Mouse (Mus musculus) intestine, postnatal 0 days (tissue): Measurements from ENCODE around the gene Gabbr1. TPM values are rescaled to one million over a fixed set of nuclear protein-coding genes. Genes with fewer than 3 reads are reported as not detected.

Experiments
- ATAC-seq: fragments of 200-750 bp; cut with Nextera tagmentation; 2 replicates; pipeline ENCODE4 v1.8.0; 2017; ENCODE audit warnings: mild to moderate bottlenecking, moderate TSS enrichment, moderate library complexity
- H3K27ac ChIP-seq: fragments of 300-500 bp; sonication (generic); 2 replicates; pipeline ENCODE4 v1.5.1; 2014; ENCODE audit warnings: mild to moderate bottlenecking, low read depth, low read length, moderate library complexity
- H3K27me3 ChIP-seq: fragments of 300-500 bp; sonication (generic); replicated peaks from 2 replicates; pipeline ENCODE4 v1.6.1; 2014; ENCODE audit warnings: low read length, mixed read lengths; ENCODE audit not compliant: control insufficient read depth, insufficient read depth
- H3K36me3 ChIP-seq: fragments of 300-500 bp; sonication (generic); 2 replicates; pipeline ENCODE4 v1.6.1; 2014; ENCODE audit warnings: mild to moderate bottlenecking, moderate library complexity; ENCODE audit not compliant: control insufficient read depth, insufficient read depth
- H3K4me1 ChIP-seq: fragments of 300-500 bp; sonication (generic); replicated peaks from 2 replicates; pipeline ENCODE4 v1.6.1; 2014; ENCODE audit warnings: antibody characterized with exemption, low read length, mixed read lengths; ENCODE audit not compliant: control insufficient read depth, insufficient read depth
- H3K4me2 ChIP-seq: fragments of 300-500 bp; sonication (generic); replicated peaks from 2 replicates; pipeline ENCODE4 v1.6.1; 2014; ENCODE audit warnings: low read depth, mild to moderate bottlenecking, moderate library complexity
- H3K4me3 ChIP-seq: fragments of 300-500 bp; sonication (generic); 2 replicates; pipeline ENCODE4 v1.5.1; 2014; ENCODE audit warnings: low read depth, low read length
- H3K9ac ChIP-seq: fragments of 300-500 bp; sonication (generic); 2 replicates; pipeline ENCODE4 v1.6.1; 2014; ENCODE audit warnings: mild to moderate bottlenecking, low read depth, low read length
- H3K9me3 ChIP-seq: fragments of 300-500 bp; sonication (generic); 2 replicates; pipeline ENCODE4 v1.6.1; 2016; ENCODE audit warnings: mixed run types; ENCODE audit not compliant: control insufficient read depth
- CTCF ChIP-seq: sonication (generic); IDR thresholded peaks from 2 replicates; pipeline ENCODE4 v1.5.1; 2016; ENCODE audit warnings: low read depth, mild to moderate bottlenecking, control low read depth, antibody characterized with exemption, moderate library complexity
- WGBS: fragments of 180-500 bp; shearing (Covaris S2); extraction: QIAGEN DNeasy Blood & Tissue Kit; methylation state at CpG from one replicate; pipeline ENCODE4 v1.1.7; 2014; 5-methylcytosine and 5-hydroxymethylcytosine counted together
- polyA plus RNA-seq: library from polyadenylated mRNA; unstranded; fragments of >200 nt; fragmentation: Nextera tagmentation; extraction: Ambion mirVana; gene quantifications from 2 replicates; pipeline ENCODE4 v1.2.1, GENCODE M21; 2015

Gabbr1 gene
- polyA plus RNA-seq, 1 experiment from 2014 or later, result 4.1 TPM

DNA sequence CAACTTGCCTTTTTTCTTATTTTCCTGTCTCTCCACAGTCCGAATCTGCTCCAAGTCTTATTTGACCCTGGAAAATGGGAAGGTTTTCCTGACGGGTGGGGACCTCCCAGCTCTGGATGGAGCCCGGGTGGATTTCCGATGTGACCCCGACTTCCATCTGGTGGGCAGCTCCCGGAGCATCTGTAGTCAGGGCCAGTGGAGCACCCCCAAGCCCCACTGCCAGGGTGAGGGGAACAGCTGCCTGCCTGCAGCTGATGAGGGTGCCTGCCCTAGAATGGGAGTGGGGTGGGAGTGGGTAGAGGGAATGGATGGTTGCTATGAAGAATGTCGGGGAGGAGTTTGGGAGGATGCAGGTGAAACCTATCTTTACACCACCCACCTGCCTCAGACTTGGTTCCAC lies 2.6 kb downstream of the Gabbr1 start:
- Histone ChIP-seq H3K27ac (no peak overlapping the region), H3K9ac (no peak overlapping the region), H3K4me1 (peaks cover 7% of the 10 kb centered on the region; the same call in 1 of the 2 replicates), H3K4me2 (no peak overlapping the region), H3K4me3 (no peak overlapping the region), H3K36me3 (no peaks in the 10 kb centered on the region), H3K9me3 (no peaks in the 10 kb centered on the region), H3K27me3 (peaks cover 9% of the 10 kb centered on the region; the same call in 1 of the 2 replicates)
- ATAC-seq, result no peak
- no peak for TF ChIP-seq CTCF
- WGBS, result 73% methylated on average over 7 of the region's 7 CpGs

DNA sequence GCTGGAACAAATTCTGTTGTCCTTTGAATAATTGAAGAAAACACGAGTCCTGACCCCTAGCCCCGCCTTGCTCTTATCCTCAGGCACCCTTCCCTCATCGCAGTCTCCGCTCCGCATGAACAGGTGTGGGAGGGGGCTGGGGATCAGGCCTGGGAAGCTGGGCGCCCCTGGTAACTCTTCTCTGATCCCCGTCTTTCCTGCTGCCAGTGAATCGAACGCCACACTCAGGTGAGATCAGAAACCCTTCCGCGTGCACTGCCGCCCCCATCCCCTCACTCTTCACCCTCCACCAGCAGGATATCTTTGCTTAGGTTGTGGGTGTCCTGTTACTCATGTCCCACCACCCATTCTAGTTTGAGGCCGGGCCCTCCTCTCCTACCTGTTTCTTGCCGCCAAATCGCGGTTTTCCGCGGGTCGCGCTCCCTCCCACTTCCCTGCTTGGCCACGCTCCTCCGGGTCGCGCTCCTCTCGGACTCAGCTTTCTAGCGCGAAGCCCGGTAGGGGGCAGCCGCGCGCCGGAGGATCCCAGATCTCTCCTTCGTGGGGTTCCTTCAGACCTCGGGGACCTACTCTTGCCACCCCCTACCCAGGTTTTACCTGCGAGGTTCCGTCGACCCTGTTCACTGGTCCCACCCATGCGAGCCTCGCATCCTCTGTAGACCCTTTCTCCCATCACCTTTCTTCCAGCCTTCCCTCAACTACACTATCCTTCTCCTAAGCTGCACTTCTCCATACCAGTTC lies 4.0 kb downstream of the Gabbr1 start:
- ATAC-seq, result no peak; the same call in 1 of the 2 replicates

DNA sequence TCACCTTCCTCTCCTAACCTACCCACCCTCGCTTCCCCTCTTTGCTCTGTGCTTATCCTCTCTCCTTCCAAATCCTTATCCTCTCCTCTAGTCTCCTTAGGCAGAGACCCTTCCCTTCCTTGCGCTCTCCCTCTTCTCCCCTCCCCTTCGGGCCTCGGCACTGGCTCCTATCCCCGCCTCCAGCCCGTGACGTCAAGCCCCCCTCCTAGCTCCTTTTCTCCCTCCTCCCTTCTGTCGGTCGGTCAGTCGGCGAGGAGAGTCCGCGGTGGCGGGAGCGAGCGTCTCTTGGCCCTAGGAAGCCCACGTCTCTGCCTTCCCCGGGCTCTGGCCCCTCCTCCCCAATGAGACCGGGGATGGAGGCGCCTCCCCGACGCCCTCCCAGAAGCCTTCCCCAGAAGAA lies 4.6 kb downstream of the Gabbr1 start:
- Histone ChIP-seq H3K27ac (no peak overlapping the region), H3K36me3 (peaks cover under 1% of the 10 kb centered on the region; the same call in 1 of the 2 replicates), H3K27me3 (peaks cover 9% of the 10 kb centered on the region; the same call in 1 of the 2 replicates), H3K9me3 (no peaks in the 10 kb centered on the region), H3K4me2 (peak overlapping the region; percentile 89), H3K4me3 (peak overlapping the region; percentile 49), H3K4me1 (peaks cover 7% of the 10 kb centered on the region; the same call in 1 of the 2 replicates), H3K9ac (peak overlapping the region; percentile 45; the same call in 1 of the 2 replicates)
- peak; percentile 8; the same call in 1 of the 2 replicates for ATAC-seq
- TF ChIP-seq CTCF, result no peak
- 4% methylated on average over 22 of the region's 22 CpGs for WGBS

More for the DNA sequence above, 4.0 kb downstream of the Gabbr1 start:
- TF ChIP-seq CTCF, result peak; percentile 77
- 0 out of 2 replicates have a peak overlapping the region, but pooled peaks have one; percentile 37 for H3K9ac ChIP-seq
- peaks cover 7% of the 10 kb centered on the region; the same call in 1 of the 2 replicates for H3K4me1 ChIP-seq
- H3K27ac ChIP-seq, result no peak overlapping the region
- peak overlapping the region; percentile 49 for H3K4me3 ChIP-seq
- peaks cover 9% of the 10 kb centered on the region; the same call in 1 of the 2 replicates for H3K27me3 ChIP-seq
- no peaks in the 10 kb centered on the region; the same call in 1 of the 2 replicates for H3K36me3 ChIP-seq
- no peaks in the 10 kb centered on the region for H3K9me3 ChIP-seq
- WGBS, result 9% methylated on average over 39 of the region's 39 CpGs
- peak overlapping the region; percentile 89 for H3K4me2 ChIP-seq

DNA sequence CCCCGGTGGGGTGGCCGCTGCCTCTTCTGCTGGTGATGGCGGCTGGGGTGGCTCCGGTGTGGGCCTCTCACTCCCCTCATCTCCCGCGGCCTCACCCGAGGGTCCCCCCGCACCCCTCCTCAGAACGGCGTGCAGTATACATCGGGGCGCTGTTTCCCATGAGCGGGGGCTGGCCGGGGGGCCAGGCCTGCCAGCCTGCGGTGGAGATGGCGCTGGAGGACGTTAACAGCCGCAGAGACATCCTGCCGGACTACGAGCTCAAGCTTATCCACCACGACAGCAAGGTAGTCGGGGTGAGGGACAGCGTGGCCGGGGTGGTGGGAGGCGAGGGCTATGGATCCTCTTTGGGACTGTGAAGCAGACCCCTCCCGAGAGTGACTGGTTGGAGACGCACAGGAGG lies 5.1 kb downstream of the Gabbr1 start:
- peak overlapping the region; percentile 45; the same call in 1 of the 2 replicates for H3K9ac ChIP-seq
- H3K4me2 ChIP-seq, result peak overlapping the region; percentile 89
- TF ChIP-seq CTCF, result no peak
- H3K27me3 ChIP-seq, result peaks cover 9% of the 10 kb centered on the region; the same call in 1 of the 2 replicates
- H3K9me3 ChIP-seq, result no peaks in the 10 kb centered on the region
- WGBS, result 20% methylated on average over 27 of the region's 27 CpGs
- peaks cover 7% of the 10 kb centered on the region; the same call in 1 of the 2 replicates for H3K4me1 ChIP-seq
- peak overlapping the region; percentile 49 for H3K4me3 ChIP-seq
- H3K27ac ChIP-seq, result no peak overlapping the region
- H3K36me3 ChIP-seq, result peaks cover 5% of the 10 kb centered on the region; the same call in 1 of the 2 replicates
- ATAC-seq, result no peak

DNA sequence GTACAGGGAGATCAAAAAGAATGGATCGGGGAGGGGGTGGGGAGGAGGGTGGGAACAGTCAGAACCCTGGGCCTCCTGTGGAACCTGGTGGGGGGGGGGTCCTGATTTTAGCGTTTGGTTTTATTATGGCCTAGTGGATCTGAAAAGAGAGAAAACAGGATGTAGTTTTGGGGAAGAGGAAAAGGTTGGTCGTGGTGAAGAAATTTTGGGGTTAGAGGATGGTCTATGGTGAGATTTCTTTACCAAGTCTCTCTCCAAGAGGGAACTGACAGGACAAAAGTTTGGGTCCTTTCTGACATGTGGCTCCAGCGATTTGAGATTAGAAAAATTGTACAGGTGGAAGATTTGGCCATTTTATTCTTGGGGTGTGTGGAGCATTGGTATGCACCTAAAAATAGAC lies 6.0 kb downstream of the Gabbr1 start:
- WGBS, result 71% methylated on average over 4 of the region's 4 CpGs
- H3K9ac ChIP-seq, result no peak overlapping the region
- ATAC-seq, result no peak
- H3K4me1 ChIP-seq, result peaks cover 7% of the 10 kb centered on the region; the same call in 1 of the 2 replicates
- H3K9me3 ChIP-seq, result no peaks in the 10 kb centered on the region
- no peak for TF ChIP-seq CTCF
- H3K4me3 ChIP-seq, result no peak overlapping the region
- peaks cover 9% of the 10 kb centered on the region; the same call in 1 of the 2 replicates for H3K36me3 ChIP-seq
- no peak overlapping the region for H3K4me2 ChIP-seq
- H3K27me3 ChIP-seq, result peaks cover 9% of the 10 kb centered on the region; the same call in 1 of the 2 replicates
- H3K27ac ChIP-seq, result no peak overlapping the region

DNA sequence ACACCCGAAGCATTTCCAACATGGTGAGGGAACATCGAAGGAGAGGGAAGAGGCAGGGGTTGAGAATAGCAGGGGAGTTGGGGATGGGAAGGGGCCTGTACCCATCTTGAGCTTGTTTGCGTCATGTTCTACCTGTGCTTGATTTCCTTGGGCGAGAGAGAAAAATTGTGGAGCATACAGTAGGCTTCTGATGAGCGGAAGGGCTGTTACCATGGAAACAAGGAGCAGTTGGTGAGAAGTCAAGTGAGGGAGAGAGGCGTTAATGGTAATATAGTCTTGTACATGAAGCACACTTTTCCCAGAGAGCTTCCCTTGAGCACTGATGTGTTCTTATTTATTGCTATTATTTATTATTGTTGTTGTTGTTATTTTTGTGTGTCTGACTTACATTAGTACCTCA lies 11.2 kb downstream of the Gabbr1 start:
- H3K36me3 ChIP-seq, result peaks cover 24% of the 10 kb centered on the region; the same call in 1 of the 2 replicates
- no peak overlapping the region for H3K27ac ChIP-seq
- H3K4me2 ChIP-seq, result no peak overlapping the region
- H3K9me3 ChIP-seq, result no peaks in the 10 kb centered on the region
- H3K4me3 ChIP-seq, result no peak overlapping the region
- H3K9ac ChIP-seq, result no peak overlapping the region
- no peaks in the 10 kb centered on the region for H3K27me3 ChIP-seq
- no peak for ATAC-seq
- WGBS, result 92% methylated on average over 6 of the region's 6 CpGs
- no peak for TF ChIP-seq CTCF
- H3K4me1 ChIP-seq, result no peaks in the 10 kb centered on the region
